Mouse (Mus musculus) embryo, embryonic 11.5 days (tissue): ENCODE measurements around the gene Hey2.

Source experiments
- DNase-seq: peaks from one replicate; pipeline ENCODE4 v3.0.0-alpha.2; 2012; ENCODE audit warnings: low read depth, low spot score

Gene Hey2

GRCm38 (mm10) chr10:30842643-30843437 is at the start of gene Hey2:
TSS of gene Hey2 (minus strand) at chr10:30842801.
- peak; percentile 95 for DNase-seq

- DNase-seq: no peak
Measured at GRCm38 (mm10) chr10:30883085-30883760, 40.6 kb upstream of the Hey2 start.

GRCm38 (mm10) chr10:30881109-30881508 is 38.5 kb upstream of the Hey2 start:
- no peak for DNase-seq

- DNase-seq: no peak
Measured at GRCm38 (mm10) chr10:30845101-30845825, 2.7 kb upstream of the Hey2 start.

- DNase-seq: peak; percentile 24
Measured at GRCm38 (mm10) chr10:30844191-30845010, 1.8 kb upstream of the Hey2 start.

GRCm38 (mm10) chr10:30843438-30844190 is 1.0 kb upstream of the Hey2 start:
- DNase-seq: peak; percentile 19

GRCm38 (mm10) chr10:30842228-30842627 is 373 bp downstream of the Hey2 start:
- DNase-seq: no peak

- no peak for DNase-seq
Measured at GRCm38 (mm10) chr10:30840824-30841223, 1.8 kb downstream of the Hey2 start.

- DNase-seq: no peak
Measured at GRCm38 (mm10) chr10:30838188-30838587, 4.4 kb downstream of the Hey2 start.

GRCm38 (mm10) chr10:30825049-30825448 is 17.6 kb downstream of the Hey2 start:
- DNase-seq: no peak

- DNase-seq: peak; percentile 75
Measured at GRCm38 (mm10) chr10:30810967-30811293, 31.7 kb downstream of the Hey2 start.

- no peak for DNase-seq
Measured at GRCm38 (mm10) chr10:30810247-30810966, 32.2 kb downstream of the Hey2 start.

- DNase-seq: no peak
Measured at GRCm38 (mm10) chr10:30803587-30804253, 38.9 kb downstream of the Hey2 start.

GRCm38 (mm10) chr10:30802681-30803586 is 39.7 kb downstream of the Hey2 start, which contains the start of gene Ncoa7:
TSS of gene Ncoa7 (minus strand) at chr10:30803326.
- DNase-seq: peak; percentile 67

GRCm38 (mm10) chr10:30802033-30802432 is 40.6 kb downstream of the Hey2 start:
- DNase-seq: no peak

GRCm38 (mm10) chr10:30799713-30800450 is 42.7 kb downstream of the Hey2 start:
- DNase-seq: no peak

GRCm38 (mm10) chr10:30796469-30797261 is 45.9 kb downstream of the Hey2 start:
- no peak for DNase-seq
